Mouse (Mus musculus) MEL (cell line): ENCODE results near the gene Mif. TPM values are rescaled to one million over a fixed set of nuclear protein-coding genes. Genes with fewer than 3 reads are reported as not detected.
"Not testable (repeated sequence)": the region's sequence is repeated elsewhere in the genome, so short reads cannot be mapped to it uniquely, and the experiment has no call there.

ENCODE experiments used
- DNase-seq: peaks from one replicate; pipeline ENCODE4 v3.0.0; 2011; ENCODE audit warnings: low read depth, low spot score
- H3K27ac ChIP-seq: 2 replicates; pipeline ENCODE4 v1.5.1; 2012; ENCODE audit warnings: low read depth, mild to moderate bottlenecking, control low read depth, low read length, moderate library complexity; ENCODE audit not compliant: control insufficient read depth
- H3K27me3 ChIP-seq, 2 experiments: fragments of 150-350 bp in 1 of 2; sonication (generic) in 1 of 2; 2 replicates each; pipeline ENCODE4 v1.6.1; 2012; ENCODE audit warnings: low read length in 2 of 2, mild to moderate bottlenecking in 2 of 2, improper control_type of control experiment in 1 of 2, moderate library complexity in 1 of 2; ENCODE audit not compliant: insufficient read depth in 2 of 2, control insufficient read depth in 1 of 2
- H3K36me3 ChIP-seq, 2 experiments: 2 replicates each; pipeline ENCODE4 v1.6.1; 2012 to 2014; ENCODE audit warnings: low read length in 2 of 2, improper control_type of control experiment in 1 of 2, inconsistent platforms in 1 of 2, mild to moderate bottlenecking in 1 of 2; ENCODE audit not compliant: insufficient read depth in 2 of 2, control insufficient read depth in 1 of 2
- H3K4me1 ChIP-seq, 2 experiments: fragments of 150-350 bp in 1 of 2; sonication (generic) in 1 of 2; 2 replicates each; pipeline ENCODE4 v1.6.1; 2012; ENCODE audit warnings: low read length in 2 of 2, improper control_type of control experiment in 1 of 2, mild to moderate bottlenecking in 1 of 2; ENCODE audit not compliant: insufficient read depth in 2 of 2, control insufficient read depth in 1 of 2
- H3K4me3 ChIP-seq, 2 experiments: fragments of 150-350 bp in 1 of 2; sonication (generic) in 1 of 2; 2 replicates each; pipeline ENCODE4 v1.5.1; 2012; ENCODE audit warnings: low read depth in 2 of 2, low read length in 2 of 2, mild to moderate bottlenecking in 2 of 2, moderate library complexity in 2 of 2, control low read depth in 1 of 2, improper control_type of control experiment in 1 of 2; ENCODE audit not compliant: control insufficient read depth in 1 of 2, insufficient read depth in 1 of 2
- H3K79me2 ChIP-seq: 2 replicates; pipeline ENCODE4 v1.6.1; 2012; ENCODE audit warnings: mild to moderate bottlenecking, low read length, moderate library complexity; ENCODE audit not compliant: control insufficient read depth, poor library complexity, insufficient read depth
- H3K9ac ChIP-seq: 2 replicates; pipeline ENCODE4 v1.6.1; 2012; ENCODE audit warnings: low read depth, mild to moderate bottlenecking, control low read depth, low read length, moderate library complexity; ENCODE audit not compliant: control insufficient read depth, poor library complexity, severe bottlenecking
- H3K9me3 ChIP-seq: fragments of 150-350 bp; sonication (generic); replicated peaks from 2 replicates; pipeline ENCODE4 v1.6.1; 2012; ENCODE audit warnings: mild to moderate bottlenecking, low read length, improper control_type of control experiment, moderate library complexity; ENCODE audit not compliant: insufficient read depth
- BHLHE40 ChIP-seq: IDR thresholded peaks from 2 replicates; pipeline ENCODE4 v1.6.1; 2012; ENCODE audit warnings: low read depth, mild to moderate bottlenecking, inconsistent platforms, low read length, improper control_type of control experiment, borderline replicate concordance
- CHD2 ChIP-seq: IDR thresholded peaks from 2 replicates; pipeline ENCODE4 v1.6.1; 2011; ENCODE audit warnings: low read length, improper control_type of control experiment
- E2F4 ChIP-seq: IDR thresholded peaks from 2 replicates; pipeline ENCODE4 v1.6.1; 2011; ENCODE audit warnings: low read depth, low read length, improper control_type of control experiment, borderline replicate concordance
- EP300 ChIP-seq, 2 experiments: IDR thresholded peaks; 2 replicates each; pipeline ENCODE4 v1.6.1; 2011; ENCODE audit warnings: improper control_type of control experiment in 2 of 2, low read length in 2 of 2, low read depth in 1 of 2, mild to moderate bottlenecking in 1 of 2
- ETS1 ChIP-seq: IDR thresholded peaks from 2 replicates; pipeline ENCODE4 v1.6.1; 2012; ENCODE audit warnings: low read depth, mild to moderate bottlenecking, inconsistent platforms, low read length, improper control_type of control experiment, moderate library complexity
- GABPA ChIP-seq: IDR thresholded peaks from 2 replicates; pipeline ENCODE4 v1.6.1; 2012; ENCODE audit warnings: low read depth, mild to moderate bottlenecking, inconsistent platforms, low read length, improper control_type of control experiment, moderate library complexity
- HCFC1 ChIP-seq: IDR thresholded peaks from 2 replicates; pipeline ENCODE4 v1.6.1; 2012; ENCODE audit warnings: low read depth, mild to moderate bottlenecking, inconsistent platforms, low read length, improper control_type of control experiment, moderate library complexity
- JUND ChIP-seq: IDR thresholded peaks from 2 replicates; pipeline ENCODE4 v1.6.1; 2011; ENCODE audit warnings: low read depth, mild to moderate bottlenecking, improper control_type of control experiment, low read length
- KAT2A ChIP-seq: conservative IDR thresholded peaks from 2 replicates; pipeline ENCODE4 v1.6.1; 2012; ENCODE audit warnings: low read depth, low read length, improper control_type of control experiment, inconsistent platforms
- MAFK ChIP-seq: IDR thresholded peaks from 2 replicates; pipeline ENCODE4 v1.6.1; 2011; ENCODE audit warnings: low read depth, mild to moderate bottlenecking, low read length, improper control_type of control experiment, borderline replicate concordance
- MAX ChIP-seq: IDR thresholded peaks from 2 replicates; pipeline ENCODE4 v1.6.1; 2011; ENCODE audit warnings: low read length, improper control_type of control experiment
- MAZ ChIP-seq: IDR thresholded peaks from 2 replicates; pipeline ENCODE4 v1.6.1; 2012; ENCODE audit warnings: low read depth, mild to moderate bottlenecking, inconsistent platforms, low read length, improper control_type of control experiment
- MEF2A ChIP-seq: IDR thresholded peaks from 2 replicates; pipeline ENCODE4 v1.6.1; 2014; ENCODE audit warnings: low read depth, mild to moderate bottlenecking, inconsistent platforms, low read length, improper control_type of control experiment; ENCODE audit not compliant: poor library complexity, insufficient replicate concordance, severe bottlenecking; ENCODE audit errors: extremely low read depth
- MYC ChIP-seq: IDR thresholded peaks from 2 replicates; pipeline ENCODE4 v1.6.1; 2011; ENCODE audit warnings: low read depth, mild to moderate bottlenecking, low read length, improper control_type of control experiment, moderate library complexity
- NELFE ChIP-seq: IDR thresholded peaks from 2 replicates; pipeline ENCODE4 v1.6.1; 2011; ENCODE audit warnings: low read depth, low read length, improper control_type of control experiment
- NRF1 ChIP-seq: IDR thresholded peaks from 2 replicates; pipeline ENCODE4 v1.6.1; 2014; ENCODE audit warnings: low read depth, mild to moderate bottlenecking, inconsistent platforms, low read length, improper control_type of control experiment, moderate library complexity; ENCODE audit not compliant: poor library complexity, insufficient read depth, severe bottlenecking
- POLR2AphosphoS5 ChIP-seq: IDR thresholded peaks from 2 replicates; pipeline ENCODE4 v1.6.1; 2012; ENCODE audit warnings: low read depth, borderline replicate concordance, mild to moderate bottlenecking, inconsistent platforms, low read length, moderate library complexity, mixed read lengths
- RAD21 ChIP-seq: IDR thresholded peaks from 2 replicates; pipeline ENCODE4 v1.6.1; 2011; ENCODE audit warnings: mild to moderate bottlenecking, low read depth, low read length, improper control_type of control experiment
- RCOR1 ChIP-seq: IDR thresholded peaks from 2 replicates; pipeline ENCODE4 v1.6.1; 2012; ENCODE audit warnings: low read depth, mild to moderate bottlenecking, inconsistent platforms, low read length, improper control_type of control experiment
- TBP ChIP-seq: IDR thresholded peaks from 2 replicates; pipeline ENCODE4 v1.8.0; 2011; ENCODE audit warnings: low read depth, low read length, improper control_type of control experiment
- TCF12 ChIP-seq: IDR thresholded peaks from 2 replicates; pipeline ENCODE4 v1.6.1; 2014; ENCODE audit warnings: low read depth, mild to moderate bottlenecking, inconsistent platforms, low read length, improper control_type of control experiment, moderate library complexity
- UBTF ChIP-seq: IDR thresholded peaks from 2 replicates; pipeline ENCODE4 v1.6.1; 2012; ENCODE audit warnings: low read depth, mild to moderate bottlenecking, inconsistent platforms, low read length, improper control_type of control experiment, moderate library complexity, borderline replicate concordance; ENCODE audit not compliant: insufficient read depth
- ZC3H11A ChIP-seq: IDR thresholded peaks from 2 replicates; pipeline ENCODE4 v1.6.1; 2012; ENCODE audit warnings: low read depth, mild to moderate bottlenecking, inconsistent platforms, low read length, improper control_type of control experiment
- ZMIZ1 ChIP-seq: IDR thresholded peaks from 2 replicates; pipeline ENCODE4 v1.6.1; 2012; ENCODE audit warnings: low read depth, mild to moderate bottlenecking, inconsistent platforms, low read length, improper control_type of control experiment, moderate library complexity
- polyA plus RNA-seq, 2 experiments: library from polyadenylated mRNA; stranded (reverse) in 1 of 2; unstranded in 1 of 2; fragments of >175 nt in 1 of 2; fragments of >200 nt in 1 of 2; gene quantifications; 2 replicates each; pipeline versions ENCODE4 v1.2.1 to v1.2.4; 2012; ENCODE audit warnings: low replicate concordance in 2 of 2, low read depth in 1 of 2; ENCODE audit not compliant: insufficient read length in 2 of 2, insufficient read depth in 1 of 2, missing spikeins in 1 of 2
- total RNA-seq: library from RNA; depleted of rRNA; stranded (reverse); fragments of 300-350 nt; gene quantifications from 2 replicates; pipeline ENCODE4 v1.2.3, GENCODE M21; 2012

Gene Mif
- total and polyA plus RNA-seq, 3 experiments = 817 to 2,606 (median 862) TPM

GRCm38 (mm10) chr10:75843898-75844297 is 16.1 kb downstream of the Mif start:
- H3K36me3 ChIP-seq, H3K79me2 ChIP-seq, H3K9me3 ChIP-seq, DNase-seq, H3K4me3 ChIP-seq, H3K27ac ChIP-seq, H3K4me1 ChIP-seq, H3K9ac ChIP-seq, H3K27me3 ChIP-seq: not testable (repeated sequence)
- peak; percentile 81 for TF ChIP-seq TBP

- no peak for DNase-seq
- Histone ChIP-seq H3K79me2 (no peaks in the 10 kb centered on the region; the same call in 1 of the 2 replicates), H3K9me3 (no peaks in the 10 kb centered on the region), H3K4me1 (peaks cover 6 to 22% of the 10 kb centered on the region in 2 experiments), H3K27ac (no peak overlapping the region), H3K36me3 (peaks cover 0 to 18% of the 10 kb centered on the region in 2 experiments; a peak in 2 of 4 replicates), H3K9ac (no peak overlapping the region), H3K4me3 (no peak overlapping the region), H3K27me3 (no peaks in the 10 kb centered on the region)
- no peak for TF ChIP-seq ZC3H11A
Observed at GRCm38 (mm10) chr10:75839092-75839491, 20.9 kb downstream of the Mif start.

GRCm38 (mm10) chr10:75837248-75837759 is 22.7 kb downstream of the Mif start, which contains the start of gene Gstt2:
Gstt2 (minus strand) TSS chr10:75837424.
- H3K4me3 ChIP-seq = peak within 1 kb of the TSS; percentile 43 to 70
- H3K27ac ChIP-seq = peak within 1 kb of the TSS; percentile 99
- no peaks in the 10 kb centered on the region; the same call in 1 of the 2 replicates for H3K79me2 ChIP-seq
- H3K36me3 ChIP-seq = peaks cover 0 to 18% of the 10 kb centered on the region in 2 experiments; a peak in 2 of 4 replicates
- H3K4me1 ChIP-seq = peaks cover 6 to 22% of the 10 kb centered on the region in 2 experiments
- no peaks in the 10 kb centered on the region for H3K9me3 ChIP-seq
- no peaks in the 10 kb centered on the region for H3K27me3 ChIP-seq
- DNase-seq = peak; percentile 95
- peak within 1 kb of the TSS; percentile 86 for H3K9ac ChIP-seq
- TF ChIP-seq MAFK (no peak), NRF1 (peak; percentile 7; the same call in 1 of the 2 replicates), NELFE (peak; percentile 73), ZMIZ1 (peak; percentile 55; the same call in 1 of the 2 replicates), BHLHE40 (peak; percentile 98), KAT2A (no peak), RCOR1 (no peak), TBP (peak; percentile 85), POLR2AphosphoS5 (no peak), EP300 (IDR thresholded peaks at IDR 0.05; ENCODE audit: low read depth in 1 of 2, low read length in 2 of 2) (peak in 1 of 2 experiments; percentile 68; a peak in 2 of 4 replicates), E2F4 (peak; percentile 97), CHD2 (no peak), MYC (no peak), MEF2A (no peak), RAD21 (no peak), MAZ (no peak), UBTF (no peak), TCF12 (no peak; the same call in 1 of the 2 replicates), MAX (no peak), JUND (no peak), HCFC1 (peak; percentile 85), ETS1 (peak; percentile 31; the same call in 1 of the 2 replicates), GABPA (no peak)
